In genomic region chr4:129741974-129742231, GRCm38 (mm10) we compare ENCODE assay signal across 8 mouse cellular contexts. TPM values are rescaled to one million over a fixed set of nuclear protein-coding genes. Genes with fewer than 3 reads are reported as not detected.
A peak's percentile ranks its signal among the peaks of the same experiment; 100 is the strongest.
DNase-seq lines count a peak whose midpoint lies in the region; ATAC-seq and TF ChIP-seq lines count a peak whose summit lies in the region.

No protein-coding gene starts in this region.

- H3K4me2 ChIP-seq in kidney, embryonic 16.5 days (replicated peaks; ENCODE audit: low read depth, low read length): peak overlapping the region; percentile 72
- peak overlapping the region; percentile 64 for H3K4me2 ChIP-seq in embryonic facial prominence, embryonic 11.5 days (ENCODE audit: low read depth, low read length)
- H3K4me2 ChIP-seq in hindbrain, postnatal 0 days (ENCODE audit: low read depth, low read length): peak overlapping the region; percentile 81
- H3K4me2 ChIP-seq in midbrain, embryonic 15.5 days: peak overlapping the region; percentile 73

- H3K4me3 ChIP-seq in kidney, embryonic 16.5 days (ENCODE audit: low read length): peak overlapping the region; percentile 100
- peak overlapping the region; percentile 100 for H3K4me3 ChIP-seq in embryonic facial prominence, embryonic 11.5 days (ENCODE audit: low read depth, low read length)
- H3K4me3 ChIP-seq in hindbrain, postnatal 0 days (ENCODE audit: low read length): peak overlapping the region; percentile 97
- H3K4me3 ChIP-seq in midbrain, embryonic 15.5 days: peak overlapping the region; percentile 84

- 0% methylated on average over 34 of the region's 34 CpGs for WGBS in kidney, embryonic 16.5 days
- WGBS in embryonic facial prominence, embryonic 11.5 days: under 1% methylated on average over 34 of the region's 34 CpGs
- WGBS in hindbrain, postnatal 0 days: 0% methylated on average over 32 of the region's 34 CpGs
- 1% methylated on average over 28 of the region's 34 CpGs for WGBS in midbrain, embryonic 15.5 days

- TF ChIP-seq CTCF in hindbrain, postnatal 0 days (IDR thresholded peaks at IDR 0.05; ENCODE audit: low read depth): no peak

- 0 out of 2 replicates have a peak, but pooled peaks cover 5% of the 10 kb centered on the region for H3K36me3 ChIP-seq in kidney, embryonic 16.5 days (ENCODE audit: insufficient read depth, low read length)
- no peaks in the 10 kb centered on the region for H3K36me3 ChIP-seq in embryonic facial prominence, embryonic 11.5 days (replicated peaks; ENCODE audit: control insufficient read depth, insufficient read depth, low read depth, low read length)
- no peaks in the 10 kb centered on the region for H3K36me3 ChIP-seq in hindbrain, postnatal 0 days (ENCODE audit: insufficient read depth, low read length)
- no peaks in the 10 kb centered on the region for H3K36me3 ChIP-seq in midbrain, embryonic 15.5 days (replicated peaks)

- no peaks in the 10 kb centered on the region for H3K9me3 ChIP-seq in kidney, embryonic 16.5 days (ENCODE audit: low read length)
- no peaks in the 10 kb centered on the region for H3K9me3 ChIP-seq in embryonic facial prominence, embryonic 11.5 days (replicated peaks; ENCODE audit: control insufficient read depth, low read length)
- no peaks in the 10 kb centered on the region for H3K9me3 ChIP-seq in hindbrain, postnatal 0 days (ENCODE audit: low read length)
- H3K9me3 ChIP-seq in midbrain, embryonic 15.5 days: no peaks in the 10 kb centered on the region

- peak; percentile 44; the same call in 1 of the 2 replicates for ATAC-seq in kidney, embryonic 16.5 days (ENCODE audit: low FRiP score, low TSS enrichment)
- ATAC-seq in embryonic facial prominence, embryonic 11.5 days (replicated peaks; ENCODE audit: insufficient number of reproducible peaks, low FRiP score, low TSS enrichment, low read depth): no peak; the same call in 1 of the 2 replicates
- ATAC-seq in hindbrain, postnatal 0 days: no peak; the same call in 1 of the 2 replicates
- peak; percentile 68; the same call in 1 of the 2 replicates for ATAC-seq in midbrain, embryonic 15.5 days (replicated peaks)
- ATAC-seq in granulocyte monocyte progenitor cell, adult 5-6 weeks (replicated peaks; ENCODE audit: poor library complexity, severe bottlenecking): no peak

- H3K4me1 ChIP-seq in kidney, embryonic 16.5 days (ENCODE audit: insufficient read depth, low read length): peaks cover 27% of the 10 kb centered on the region
- no peaks in the 10 kb centered on the region; the same call in 1 of the 2 replicates for H3K4me1 ChIP-seq in embryonic facial prominence, embryonic 11.5 days (ENCODE audit: control insufficient read depth, insufficient read depth, low read length)
- H3K4me1 ChIP-seq in hindbrain, postnatal 0 days (ENCODE audit: insufficient read depth, low read length): peaks cover 6% of the 10 kb centered on the region; the same call in 1 of the 2 replicates
- peaks cover 40% of the 10 kb centered on the region for H3K4me1 ChIP-seq in midbrain, embryonic 15.5 days

- H3K27me3 ChIP-seq in kidney, embryonic 16.5 days (ENCODE audit: insufficient read depth, low read length): no peaks in the 10 kb centered on the region
- H3K27me3 ChIP-seq in embryonic facial prominence, embryonic 11.5 days (ENCODE audit: control insufficient read depth, insufficient read depth, low read length): no peaks in the 10 kb centered on the region
- H3K27me3 ChIP-seq in hindbrain, postnatal 0 days (ENCODE audit: insufficient read depth, low read length): no peaks in the 10 kb centered on the region
- H3K27me3 ChIP-seq in midbrain, embryonic 15.5 days (replicated peaks): no peaks in the 10 kb centered on the region

- DNase-seq in kidney, postnatal 36 days: no peak
- DNase-seq in embryonic facial prominence, embryonic 11.5 days (ENCODE audit: low spot score): no peak
- DNase-seq in hindbrain, postnatal 0 days (ENCODE audit: low spot score): no peak
- no peak for DNase-seq in layer of hippocampus, adult 18-20 months (ENCODE audit: low spot score in 2 of 2)
- no peak for DNase-seq in spleen, adult 18-20 months

- peak overlapping the region; percentile 100 for H3K9ac ChIP-seq in kidney, embryonic 16.5 days (replicated peaks; ENCODE audit: low read length)
- peak overlapping the region; percentile 100 for H3K9ac ChIP-seq in embryonic facial prominence, embryonic 11.5 days (replicated peaks; ENCODE audit: low read length)
- H3K9ac ChIP-seq in hindbrain, postnatal 0 days (replicated peaks; ENCODE audit: low read length): peak overlapping the region; percentile 99
- H3K9ac ChIP-seq in midbrain, embryonic 15.5 days: peak overlapping the region; percentile 87

- H3K27ac ChIP-seq in kidney, embryonic 16.5 days (ENCODE audit: low read length): peak overlapping the region; percentile 96
- peak overlapping the region; percentile 99 for H3K27ac ChIP-seq in embryonic facial prominence, embryonic 11.5 days (replicated peaks; ENCODE audit: low read depth, low read length)
- H3K27ac ChIP-seq in hindbrain, postnatal 0 days: peak overlapping the region; percentile 99
- H3K27ac ChIP-seq in midbrain, embryonic 15.5 days: peak overlapping the region; percentile 95

RNA-seq across cellular contexts. Expression of gene Khdrbs1, which starts 0.2 kb away (rescaled TPM):
- 92.1 and 105 TPM in 2 replicates for polyA plus RNA-seq in kidney, embryonic 16.5 days (2015; fragmentation: Nextera tagmentation; extraction: Ambion mirVana)
- 175 and 193 TPM in 2 replicates for polyA plus RNA-seq in embryonic facial prominence, embryonic 11.5 days (2014; fragmentation: Nextera tagmentation; extraction: Ambion mirVana)
- 75.1 and 86.2 TPM in 2 replicates for total RNA-seq in hindbrain, postnatal 0 days (2014; rRNA removed)
- polyA plus RNA-seq in hindbrain, postnatal 0 days (2015; fragmentation: Nextera tagmentation; extraction: Ambion mirVana): 85.7 and 86.5 TPM in 2 replicates
- 137 and 138 TPM in 2 replicates for polyA plus RNA-seq in midbrain, embryonic 15.5 days (2015; fragmentation: Nextera tagmentation; extraction: Ambion mirVana)
- total RNA-seq in layer of hippocampus, adult 18-20 months (2021): 10 to 100 TPM; 82.7 to 88.7 TPM
- 98.7 and 104 TPM in 2 replicates for total RNA-seq in granulocyte monocyte progenitor cell, adult 5-6 weeks (2014; fragmentation: Nextera tagmentation)
- total RNA-seq in granulocyte monocyte progenitor cell, adult 5-6 weeks (2017): 82.8 and 84.2 TPM in 2 replicates

RNA-seq across cellular contexts. Expression of gene Tmem39b, which starts 45.3 kb away (rescaled TPM):
- 20.6 and 21.7 TPM in 2 replicates for polyA plus RNA-seq in kidney, embryonic 16.5 days (2015; fragmentation: Nextera tagmentation; extraction: Ambion mirVana)
- polyA plus RNA-seq in embryonic facial prominence, embryonic 11.5 days (2014; fragmentation: Nextera tagmentation; extraction: Ambion mirVana): 29.1 and 38.6 TPM in 2 replicates
- total RNA-seq in hindbrain, postnatal 0 days (2014; rRNA removed): 23.8 and 25.2 TPM in 2 replicates
- 10.5 and 12.1 TPM in 2 replicates for polyA plus RNA-seq in hindbrain, postnatal 0 days (2015; fragmentation: Nextera tagmentation; extraction: Ambion mirVana)
- polyA plus RNA-seq in midbrain, embryonic 15.5 days (2015; fragmentation: Nextera tagmentation; extraction: Ambion mirVana): 18.1 and 20.9 TPM in 2 replicates
- total RNA-seq in layer of hippocampus, adult 18-20 months (2021): 10 to 100 TPM; 12.8 to 15.5 TPM
- total RNA-seq in granulocyte monocyte progenitor cell, adult 5-6 weeks (2014; fragmentation: Nextera tagmentation): 15.8 and 44.1 TPM in 2 replicates
- total RNA-seq in granulocyte monocyte progenitor cell, adult 5-6 weeks (2017): 6.2 and 12.2 TPM in 2 replicates

Comparison
In these comparisons a context has a peak if more than half of its experiments do, and no peak if none do; other contexts are left out.
1. ATAC-seq: peak in kidney, embryonic 16.5 days (single experiment) and midbrain, embryonic 15.5 days (single experiment); none in embryonic facial prominence, embryonic 11.5 days (single experiment), hindbrain, postnatal 0 days (single experiment) and granulocyte monocyte progenitor cell, adult 5-6 weeks (single experiment).
2. Peak in every context shown above with its lines, with median percentiles within 50 percentile points of each other: H3K27ac ChIP-seq, H3K4me2 ChIP-seq, H3K4me3 ChIP-seq and H3K9ac ChIP-seq.